Mouse (Mus musculus) CD8-positive naive resting alpha-beta T cell, adult 2 months (primary cell): ENCODE data around the gene Hoxa2.

Experiments
- DNase-seq, 2 experiments: peaks; one replicate each; pipeline ENCODE4 v3.0.0; 2022; ENCODE audit warnings: low read depth in 2 of 2, low spot score in 2 of 2

Hoxa2 gene

GRCm38 (mm10) chr6:52164626-52165440 is at the start of gene Hoxa2:
Gene Hoxa2 (minus strand): TSS chr6:52164831.
- no peak for DNase-seq

DNA sequence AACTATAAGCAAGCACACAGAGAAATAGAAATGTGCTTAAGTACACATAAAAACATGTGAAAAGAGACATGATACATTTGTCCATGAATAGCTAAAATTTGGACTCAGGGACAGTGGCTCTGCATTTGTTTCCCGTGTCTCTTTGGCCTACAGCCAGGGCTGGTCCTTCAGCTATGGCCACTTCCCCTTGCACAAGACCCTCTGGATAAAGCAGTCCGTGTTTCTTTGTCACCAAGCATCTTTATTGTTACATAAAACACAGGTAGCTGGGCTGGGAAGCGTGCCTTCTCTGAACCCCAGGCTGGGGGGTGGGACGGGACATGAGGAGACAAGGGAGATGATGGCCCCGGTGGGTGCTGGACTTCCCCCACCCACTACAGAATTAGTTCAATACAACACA is 49.6 kb upstream of the Hoxa2 start:
- no peak for DNase-seq

DNA sequence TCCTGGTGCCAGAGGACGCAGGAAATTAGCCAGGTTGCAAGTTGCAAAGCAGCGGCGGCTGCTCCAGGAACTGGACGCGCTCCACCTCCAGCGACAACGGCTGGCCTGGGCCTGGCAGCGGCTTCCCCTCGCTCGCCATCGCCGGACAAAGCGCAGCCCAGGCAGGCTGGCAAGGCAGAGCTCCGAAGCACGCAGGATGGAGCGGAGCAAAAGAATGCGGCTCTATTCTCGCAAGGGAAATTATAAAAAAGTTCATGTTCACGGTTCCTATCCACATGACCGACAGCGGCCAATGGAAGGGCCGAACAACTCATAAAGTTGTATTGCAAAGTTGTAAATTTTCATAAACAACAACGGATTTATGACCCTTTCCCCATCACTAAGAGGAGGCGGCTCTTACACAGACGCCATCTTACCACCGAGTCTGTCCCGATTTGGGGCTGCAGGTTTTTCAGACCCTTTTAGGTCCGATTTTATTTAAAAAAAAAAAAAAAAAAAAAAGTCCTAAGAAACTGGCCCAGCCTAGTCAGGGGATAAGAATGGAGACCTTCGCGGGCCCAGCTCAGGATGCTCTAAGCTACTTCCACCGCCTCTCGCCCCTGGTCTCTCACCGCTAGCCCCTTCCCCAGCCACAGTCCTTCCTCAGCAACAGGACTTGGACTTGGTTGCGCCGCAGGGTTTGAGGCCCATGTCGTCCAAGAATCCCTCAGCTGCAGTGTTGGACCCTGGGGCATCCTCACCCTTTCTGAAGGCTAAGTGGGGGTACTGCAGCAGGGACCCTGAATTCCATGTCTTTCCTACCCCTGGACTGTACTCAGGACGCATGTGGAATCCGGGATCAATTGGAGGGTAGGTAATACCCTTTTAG is 48.7 kb upstream of the Hoxa2 start, which contains the start of the genes Hoxa3 and Gm28308:
Gene Hoxa3, minus strand, starts transcription at position 218 of the 868 bp plus-strand sequence.
Gene Gm28308, minus strand, starts transcription at position 221 of the 868 bp plus-strand sequence.
- no peak for DNase-seq

DNA sequence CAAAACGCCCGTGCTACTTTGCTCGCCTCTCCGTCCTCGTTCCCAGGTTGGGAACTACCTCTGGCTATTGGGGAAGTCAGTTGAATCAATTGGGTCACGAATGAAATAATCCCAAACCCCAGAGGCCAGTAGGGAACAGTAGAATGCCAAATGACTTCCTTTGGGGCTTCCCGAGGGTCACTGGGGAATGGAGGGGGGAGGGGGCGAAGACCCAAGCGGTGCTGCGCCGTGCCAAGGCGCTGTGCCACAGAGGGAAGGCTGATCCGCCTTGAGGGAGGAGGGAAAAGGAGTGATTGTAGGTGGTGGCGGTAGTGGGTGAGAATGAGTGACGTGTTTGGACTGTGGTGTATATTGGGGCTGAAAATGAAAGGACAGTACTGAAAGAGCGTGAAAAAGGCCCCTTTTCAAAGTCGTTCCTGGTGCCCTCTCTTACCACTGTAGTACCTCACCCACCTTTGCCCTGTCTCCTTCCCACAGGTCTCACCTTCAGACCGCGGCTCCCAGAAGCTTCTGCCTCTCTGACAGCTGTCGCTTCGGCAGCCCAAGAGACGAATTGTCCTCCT is 48.0 kb upstream of the Hoxa2 start:
- no peak for DNase-seq

DNA sequence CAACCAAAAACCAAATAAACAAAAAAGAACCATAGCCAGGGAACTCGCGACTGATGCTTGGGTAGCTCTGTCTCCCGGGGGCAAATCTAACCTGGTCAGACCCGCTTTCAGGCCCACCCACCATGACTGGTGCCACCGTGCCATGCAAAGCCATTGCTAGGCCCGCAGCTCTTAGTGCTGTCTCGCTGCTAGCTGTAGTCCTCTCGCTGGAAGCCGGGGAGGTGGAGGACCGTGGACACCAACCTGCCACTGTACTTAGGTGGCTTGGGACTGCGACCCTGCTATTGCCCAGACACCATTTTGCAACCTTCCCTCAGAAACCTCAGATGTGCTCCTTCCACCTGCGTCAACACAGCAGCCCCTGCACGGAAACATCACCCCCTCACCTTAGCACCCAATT is 47.3 kb upstream of the Hoxa2 start:
- no peak for DNase-seq

GRCm38 (mm10) chr6:52211170-52211935 is 46.7 kb upstream of the Hoxa2 start:
- peak; percentile 60 to 73 for DNase-seq

DNA sequence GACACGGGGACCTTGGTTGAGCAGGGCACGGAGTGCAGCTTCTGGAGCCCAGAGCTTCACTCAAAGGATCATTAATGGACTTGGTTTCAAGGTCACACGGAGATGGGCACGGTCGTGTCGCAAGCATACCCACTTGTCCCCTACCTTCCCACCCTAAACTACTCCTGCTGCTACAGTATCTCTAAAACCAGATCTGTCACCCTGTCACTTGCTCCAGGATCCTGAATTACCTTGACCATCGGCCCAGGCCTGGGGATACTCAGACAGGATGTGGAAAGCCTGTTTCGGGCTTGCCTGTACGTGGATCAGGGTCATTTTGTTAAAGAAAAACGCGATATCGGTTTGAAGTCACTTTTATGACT is 45.0 kb upstream of the Hoxa2 start:
- DNase-seq: no peak

DNA sequence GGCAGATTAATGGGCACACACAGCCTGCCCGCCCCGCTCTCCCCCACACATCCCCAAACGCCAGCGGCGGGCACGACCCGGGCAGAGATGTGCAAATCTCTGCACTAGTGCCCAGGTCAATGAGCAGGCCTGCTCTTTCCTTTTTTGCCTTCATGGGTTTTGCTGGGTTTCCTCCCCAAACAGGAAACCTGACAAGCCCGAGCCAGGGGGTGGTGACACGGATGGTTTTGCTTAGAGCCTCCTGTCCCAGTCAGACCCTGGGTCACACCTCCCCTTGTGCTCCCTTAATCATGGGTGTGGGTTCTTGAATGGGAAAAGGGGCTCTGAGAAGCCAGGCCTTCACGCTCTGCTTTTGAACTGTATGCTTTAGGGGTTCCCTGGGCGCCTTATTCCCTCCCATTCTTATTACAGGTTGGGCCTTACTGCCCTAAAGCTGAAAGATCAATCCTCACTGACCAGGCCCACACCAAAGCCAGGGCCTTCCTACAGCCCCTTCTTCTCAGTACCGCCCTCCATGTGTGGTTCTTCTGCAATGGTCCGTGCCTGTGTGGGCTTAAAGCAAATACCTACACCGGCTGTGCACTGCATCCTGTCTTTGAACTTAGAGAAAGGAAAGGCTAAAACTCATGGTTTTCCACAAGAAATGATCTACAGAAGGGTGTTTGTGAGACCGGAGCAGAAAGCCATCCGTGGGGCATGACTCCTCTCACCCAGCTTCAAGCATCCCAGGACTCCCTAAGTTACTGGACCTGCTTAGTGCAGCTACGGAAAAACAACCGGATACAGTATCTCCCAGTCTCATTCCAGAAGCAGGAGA is 44.4 kb upstream of the Hoxa2 start:
- DNase-seq: no peak

DNA sequence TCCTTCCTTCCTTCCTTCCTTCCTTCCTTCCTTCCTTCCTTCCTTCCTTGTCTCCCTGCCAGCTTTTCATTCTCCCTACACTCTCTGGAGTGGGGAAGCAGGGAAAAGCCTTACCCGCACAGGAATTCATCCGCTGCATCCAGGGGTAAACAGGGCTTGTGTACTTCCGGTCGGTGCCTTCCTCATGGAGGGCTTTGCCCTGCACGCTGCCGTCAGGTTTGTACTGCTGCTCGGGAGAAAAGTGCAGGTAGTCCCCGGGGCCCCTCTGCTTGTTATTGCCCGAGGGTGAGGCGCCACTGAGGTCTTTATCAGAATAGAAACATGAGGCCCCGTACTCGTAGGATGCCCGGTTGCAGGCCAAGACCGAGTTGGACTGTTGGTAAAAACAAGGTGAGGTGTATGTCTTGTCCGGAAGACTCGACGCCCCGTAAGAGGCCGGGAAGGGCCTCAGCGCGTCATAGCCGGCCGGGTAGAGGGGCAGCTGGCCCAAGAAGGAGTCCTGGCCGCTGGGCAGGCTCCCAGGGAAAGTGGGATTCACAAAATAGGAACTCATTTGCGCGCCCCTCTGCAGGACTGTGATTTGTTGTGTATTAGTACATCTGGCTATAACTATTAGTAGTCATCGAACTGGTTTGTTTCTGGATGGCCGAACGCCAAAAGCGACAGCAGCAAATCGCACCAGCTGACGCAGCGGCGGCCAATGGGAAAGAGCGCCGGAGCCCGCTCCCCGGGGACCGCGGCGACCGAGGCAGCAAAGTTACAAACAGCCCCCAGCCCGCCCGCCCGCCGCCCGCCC is 43.6 kb upstream of the Hoxa2 start, which contains the start of gene Hoxa6:
Gene Hoxa6, minus strand, starts transcription at position 651 of the 796 bp plus-strand sequence.
- DNase-seq: no peak

GRCm38 (mm10) chr6:52207684-52207976 is 43.0 kb upstream of the Hoxa2 start:
- no peak for DNase-seq

GRCm38 (mm10) chr6:52206882-52207683 is 42.5 kb upstream of the Hoxa2 start:
- DNase-seq: no peak

DNA sequence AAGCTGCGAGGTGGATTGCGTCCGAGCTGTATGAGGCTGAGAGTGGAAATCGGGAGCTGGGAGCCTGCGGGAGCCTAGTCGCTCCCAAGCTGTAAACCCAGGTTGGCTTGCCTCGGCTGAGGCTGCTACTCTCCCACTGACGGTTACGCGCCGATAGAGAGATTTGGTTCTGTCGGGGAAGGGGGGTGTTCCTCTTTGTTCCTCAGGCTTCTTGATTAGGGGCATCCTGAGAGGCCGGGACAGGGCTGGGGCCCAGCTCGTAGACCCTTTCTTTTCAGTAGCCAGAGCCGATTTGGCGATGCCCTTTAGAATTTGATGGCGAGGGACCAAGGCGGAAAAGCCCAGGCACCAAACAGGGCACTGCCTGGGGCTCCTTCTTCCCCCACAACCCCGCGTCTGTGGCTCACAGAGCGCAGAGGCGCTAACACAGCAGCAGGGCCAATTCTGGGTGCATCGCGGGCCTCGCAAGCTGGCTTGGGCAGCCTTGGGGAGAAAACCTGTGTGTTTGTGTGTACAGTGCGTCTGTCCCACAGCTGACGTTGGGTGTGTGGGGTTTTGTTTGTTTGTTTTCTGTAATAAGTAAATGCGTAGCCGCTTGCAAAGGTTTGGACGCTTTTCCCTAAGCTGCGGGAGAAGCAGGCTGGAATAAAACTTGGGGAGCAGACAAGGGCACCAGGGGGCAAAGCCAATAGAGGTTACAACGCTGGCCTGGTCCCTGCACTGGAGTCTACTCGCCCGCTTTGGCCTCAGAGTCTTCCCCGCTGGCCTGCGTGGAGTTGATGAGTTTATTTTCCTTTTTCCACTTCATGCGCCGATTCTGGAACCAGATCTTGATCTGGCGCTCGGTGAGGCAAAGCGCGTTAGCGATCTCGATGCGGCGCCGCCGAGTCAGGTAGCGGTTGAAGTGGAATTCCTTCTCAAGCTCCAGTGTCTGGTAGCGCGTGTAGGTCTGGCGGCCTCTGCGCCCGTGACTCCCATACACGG is 41.3 kb upstream of the Hoxa2 start:
- no peak for DNase-seq

- no peak for DNase-seq
Observed at GRCm38 (mm10) chr6:52205221-52205620, 40.6 kb upstream of the Hoxa2 start.

DNA sequence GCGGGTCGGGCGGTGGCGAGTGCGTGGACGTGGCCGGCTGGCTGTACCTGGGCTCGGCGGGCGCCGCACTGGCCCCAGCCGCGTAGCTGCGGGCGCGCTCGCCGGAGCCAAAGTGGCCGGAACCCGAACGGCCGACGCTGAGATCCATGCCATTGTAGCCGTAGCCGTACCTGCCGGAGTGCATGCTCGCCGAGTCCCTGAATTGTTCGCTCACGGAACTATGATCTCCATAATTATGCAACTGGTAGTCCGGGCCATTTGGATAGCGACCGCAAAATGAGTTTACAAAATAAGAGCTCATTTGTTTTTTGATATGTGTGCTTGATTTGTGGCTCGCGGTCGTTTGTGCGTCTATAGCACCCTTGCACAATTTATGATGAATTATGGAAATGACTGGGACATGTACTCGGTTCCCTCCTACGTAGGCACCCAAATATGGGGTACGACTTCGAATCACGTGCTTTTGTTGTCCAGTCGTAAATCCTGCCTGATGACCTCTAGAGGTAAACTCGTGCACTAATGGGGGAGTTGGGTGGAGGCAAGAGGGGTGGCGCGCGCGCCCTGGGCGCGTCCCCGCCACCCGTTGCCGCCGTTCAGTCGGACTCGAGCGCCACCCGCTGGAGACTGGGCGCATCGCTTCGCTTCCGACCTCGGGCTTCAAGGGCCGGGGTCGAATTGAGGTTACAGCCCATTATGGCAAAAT is 39.6 kb upstream of the Hoxa2 start, which contains the start of gene Hoxa5:
Gene Hoxa5, minus strand, starts transcription at position 538 of the 703 bp plus-strand sequence.
- DNase-seq: no peak

- no peak for DNase-seq
Observed at GRCm38 (mm10) chr6:52203371-52204049, 38.9 kb upstream of the Hoxa2 start.

- DNase-seq: no peak
Observed at GRCm38 (mm10) chr6:52203121-52203370, 38.4 kb upstream of the Hoxa2 start.
